Mouse (Mus musculus) ES-Bruce4 (cell line): ENCODE measurements around the gene Rbl2. TPM values are rescaled to one million over a fixed set of nuclear protein-coding genes. Genes with fewer than 3 reads are reported as not detected.

Experiments
- H3K27ac ChIP-seq: 2 replicates; pipeline ENCODE4 v1.5.1; 2012; ENCODE audit warnings: low read length, inconsistent platforms; ENCODE audit not compliant: insufficient read depth
- H3K27me3 ChIP-seq: 2 replicates; pipeline ENCODE4 v1.6.1; 2012; ENCODE audit warnings: mild to moderate bottlenecking, low read length, inconsistent platforms; ENCODE audit not compliant: control insufficient read depth, poor library complexity, insufficient read depth, severe bottlenecking
- H3K36me3 ChIP-seq: 2 replicates; pipeline ENCODE4 v1.6.1; 2012; ENCODE audit warnings: inconsistent platforms, mild to moderate bottlenecking, low read length, moderate library complexity; ENCODE audit not compliant: control insufficient read depth, poor library complexity, insufficient read depth, severe bottlenecking
- H3K4me1 ChIP-seq: one replicate; pipeline ENCODE4 v1.8.1; 2011; ENCODE audit warnings: low read length; ENCODE audit not compliant: control insufficient read depth, insufficient read depth
- H3K4me3 ChIP-seq: 2 replicates; pipeline ENCODE4 v1.5.1; 2011; ENCODE audit warnings: low read depth, mild to moderate bottlenecking, low read length
- H3K9ac ChIP-seq: 2 replicates; pipeline ENCODE4 v1.6.1; 2012; ENCODE audit warnings: low read depth, mild to moderate bottlenecking, inconsistent platforms; ENCODE audit not compliant: poor library complexity, severe bottlenecking
- H3K9me3 ChIP-seq: replicated peaks from 2 replicates; pipeline ENCODE4 v1.6.1; 2012; ENCODE audit warnings: mild to moderate bottlenecking, low read length, inconsistent platforms; ENCODE audit not compliant: control insufficient read depth, poor library complexity, insufficient read depth, severe bottlenecking
- CTCF ChIP-seq: IDR thresholded peaks from one replicate; pipeline ENCODE4 v1.8.1; 2011; ENCODE audit warnings: low read depth, low read length
- EP300 ChIP-seq: IDR thresholded peaks from 2 replicates; pipeline ENCODE4 v1.6.1; 2011; ENCODE audit warnings: low read depth, low read length; ENCODE audit not compliant: insufficient read depth
- POLR2A ChIP-seq: IDR thresholded peaks from one replicate; pipeline ENCODE4 v1.8.1; 2011; ENCODE audit warnings: low read length; ENCODE audit not compliant: insufficient read depth
- polyA plus RNA-seq: library from polyadenylated mRNA; stranded (reverse); fragments of >200 nt; gene quantifications from 2 replicates; pipeline ENCODE4 v1.2.4, GENCODE M21; 2011; ENCODE audit warnings: low read depth; ENCODE audit not compliant: missing spikeins, insufficient read depth, insufficient read length

Rbl2 gene
- polyA plus RNA-seq, 1 experiment, result 7.3 TPM

DNA sequence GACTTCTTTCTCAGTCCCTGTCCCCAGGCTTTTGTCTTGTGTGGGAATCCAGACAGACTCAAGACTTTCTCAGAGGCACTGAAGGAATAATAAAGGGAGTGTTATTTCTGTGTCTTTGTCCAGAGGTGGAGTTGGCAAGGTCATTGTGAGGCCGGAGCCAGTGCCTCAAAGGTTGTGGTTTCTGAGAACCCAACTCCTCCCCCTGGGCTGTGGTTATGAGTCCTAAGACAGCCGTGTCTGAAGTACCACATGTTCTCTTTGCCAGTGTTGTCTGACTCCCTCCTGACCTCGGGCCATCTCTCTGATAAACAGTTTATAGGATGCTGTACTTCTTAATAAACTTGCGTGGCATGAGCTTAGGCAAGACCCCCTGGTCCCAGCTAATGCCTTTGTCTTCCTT is 4.7 kb upstream of the Rbl2 start:
- H3K27me3 ChIP-seq, result no peaks in the 10 kb centered on the region
- H3K9me3 ChIP-seq, result no peaks in the 10 kb centered on the region
- no peaks in the 10 kb centered on the region for H3K36me3 ChIP-seq
- no peak overlapping the region for H3K9ac ChIP-seq
- H3K27ac ChIP-seq, result no peak overlapping the region
- TF ChIP-seq POLR2A, result no peak
- no peak for TF ChIP-seq CTCF
- no peak for TF ChIP-seq EP300
- H3K4me3 ChIP-seq, result no peak overlapping the region
- peaks cover 3% of the 10 kb centered on the region for H3K4me1 ChIP-seq

DNA sequence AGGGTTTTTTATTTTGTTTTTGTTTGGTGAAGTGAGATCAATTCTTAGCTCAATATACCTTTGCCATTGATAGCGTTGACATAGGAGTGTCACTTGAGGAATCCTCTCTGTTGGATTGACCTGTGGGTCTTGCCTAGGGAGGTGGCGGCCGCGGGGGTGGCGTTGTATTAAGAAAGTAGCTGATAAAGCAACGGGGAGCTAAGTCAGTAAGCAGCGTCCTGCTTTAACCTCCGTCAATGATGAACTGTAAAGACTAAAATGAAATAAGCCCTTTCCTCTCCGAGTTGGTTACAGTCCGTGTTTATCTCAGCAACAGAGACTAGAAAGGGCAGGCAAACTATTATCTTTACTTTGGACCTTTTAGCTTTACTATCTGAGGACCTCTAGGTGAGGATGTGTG is 450 bp upstream of the Rbl2 start:
- H3K27me3 ChIP-seq, result no peaks in the 10 kb centered on the region
- H3K4me3 ChIP-seq, result peak overlapping the region; percentile 36; the same call in 1 of the 2 replicates
- no peaks in the 10 kb centered on the region for H3K36me3 ChIP-seq
- H3K4me1 ChIP-seq, result peaks cover 3% of the 10 kb centered on the region
- TF ChIP-seq CTCF, result no peak
- no peak for TF ChIP-seq EP300
- TF ChIP-seq POLR2A, result no peak
- 0 out of 2 replicates have a peak overlapping the region, but pooled peaks have one; percentile 28 for H3K27ac ChIP-seq
- no peak overlapping the region; the same call in 1 of the 2 replicates for H3K9ac ChIP-seq
- H3K9me3 ChIP-seq, result no peaks in the 10 kb centered on the region

GRCm38 (mm10) chr8:91070275-91070859 is 510 bp downstream of the Rbl2 start:
- peak overlapping the region; percentile 91 for H3K4me3 ChIP-seq
- no peaks in the 10 kb centered on the region for H3K27me3 ChIP-seq
- H3K9ac ChIP-seq, result peak overlapping the region; percentile 53
- no peak for TF ChIP-seq CTCF
- H3K27ac ChIP-seq, result no peak overlapping the region
- no peaks in the 10 kb centered on the region for H3K9me3 ChIP-seq
- H3K36me3 ChIP-seq, result no peaks in the 10 kb centered on the region
- H3K4me1 ChIP-seq, result peaks cover 3% of the 10 kb centered on the region

DNA sequence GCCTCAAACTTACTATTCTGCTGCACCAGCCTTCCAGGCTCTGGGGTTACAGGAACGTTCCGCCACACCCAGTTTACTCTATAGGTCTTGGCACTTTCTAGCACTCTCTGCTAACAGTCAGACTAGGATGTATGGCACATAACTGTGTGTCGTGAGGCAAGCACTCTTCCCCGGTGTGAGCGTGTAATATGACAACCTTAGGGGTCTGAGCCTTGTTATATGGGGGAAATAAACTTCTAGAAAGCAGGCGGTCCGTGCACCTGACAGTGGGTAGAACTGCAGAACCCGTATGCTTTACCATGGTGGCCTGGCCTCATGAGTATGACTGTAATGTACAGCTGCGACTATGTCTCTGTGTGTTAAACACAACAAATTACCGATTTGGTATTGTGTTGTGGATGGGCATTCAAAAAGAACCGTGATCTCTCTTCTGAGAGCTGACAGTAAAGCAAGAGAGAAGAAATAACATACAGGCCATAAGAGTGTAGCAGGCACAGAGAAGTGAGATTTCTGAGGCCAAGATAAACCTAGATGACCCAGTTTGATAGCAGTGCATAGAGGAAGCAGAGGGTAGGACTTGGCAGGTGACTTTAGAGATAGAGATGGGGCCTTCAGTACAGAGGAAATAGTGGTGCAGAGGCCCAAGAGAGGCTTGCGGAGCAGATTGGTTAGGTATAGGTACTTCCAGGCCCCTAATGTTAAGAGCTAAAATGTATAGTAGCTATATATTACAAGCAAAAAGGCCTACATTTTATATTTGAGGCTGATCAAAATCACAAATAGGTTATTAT is 7.4 kb downstream of the Rbl2 start:
- no peak overlapping the region for H3K4me3 ChIP-seq
- TF ChIP-seq CTCF (no peak), EP300 (no peak)
- no peak overlapping the region for H3K27ac ChIP-seq
- H3K27me3 ChIP-seq, result no peaks in the 10 kb centered on the region
- H3K36me3 ChIP-seq, result no peaks in the 10 kb centered on the region
- H3K9me3 ChIP-seq, result no peaks in the 10 kb centered on the region
- H3K4me1 ChIP-seq, result peaks cover 3% of the 10 kb centered on the region
- H3K9ac ChIP-seq, result no peak overlapping the region

- Histone ChIP-seq H3K9ac (no peak overlapping the region), H3K4me1 (peaks cover 5% of the 10 kb centered on the region)
Observed at GRCm38 (mm10) chr8:91079678-91080077, 9.8 kb downstream of the Rbl2 start.

GRCm38 (mm10) chr8:91081911-91082310 is 12.1 kb downstream of the Rbl2 start:
- no peak for TF ChIP-seq POLR2A
- TF ChIP-seq CTCF, result no peak
- peak; percentile 45; the same call in 1 of the 2 replicates for TF ChIP-seq EP300
- peak overlapping the region; percentile 42 for H3K9ac ChIP-seq
- no peaks in the 10 kb centered on the region for H3K9me3 ChIP-seq
- H3K4me3 ChIP-seq, result no peak overlapping the region
- peaks cover 6% of the 10 kb centered on the region for H3K4me1 ChIP-seq
- H3K27ac ChIP-seq, result peak overlapping the region; percentile 92
- no peaks in the 10 kb centered on the region for H3K36me3 ChIP-seq
- H3K27me3 ChIP-seq, result no peaks in the 10 kb centered on the region

More at GRCm38 (mm10) chr8:91079678-91080077, 9.8 kb downstream of the Rbl2 start:
- H3K4me3 ChIP-seq, result no peak overlapping the region
- no peaks in the 10 kb centered on the region for H3K36me3 ChIP-seq
- no peak overlapping the region for H3K27ac ChIP-seq
- TF ChIP-seq CTCF, result no peak
- TF ChIP-seq EP300, result no peak
- H3K27me3 ChIP-seq, result no peaks in the 10 kb centered on the region
- no peaks in the 10 kb centered on the region for H3K9me3 ChIP-seq
